Mouse (Mus musculus) testis, adult 2 months (tissue): Measurements from ENCODE around the gene Mier2. TPM values are rescaled to one million over a fixed set of nuclear protein-coding genes. Genes with fewer than 3 reads are reported as not detected.

Source experiments
- H3K27ac ChIP-seq: fragments of 200-500 bp; 2 replicates; pipeline ENCODE4 v1.5.1; 2012; ENCODE audit warnings: low read depth, low read length; ENCODE audit not compliant: control insufficient read depth, insufficient read depth
- H3K27me3 ChIP-seq: fragments of 200-500 bp; 2 replicates; pipeline ENCODE4 v1.6.1; 2012; ENCODE audit warnings: mild to moderate bottlenecking, low read length, moderate library complexity; ENCODE audit not compliant: control insufficient read depth, insufficient read depth
- H3K36me3 ChIP-seq: fragments of 200-500 bp; 2 replicates; pipeline ENCODE4 v1.6.1; 2012; ENCODE audit warnings: mild to moderate bottlenecking, low read length; ENCODE audit not compliant: control insufficient read depth, insufficient read depth
- H3K4me1 ChIP-seq: fragments of 200-500 bp; 2 replicates; pipeline ENCODE4 v1.6.1; 2012; ENCODE audit warnings: low read length; ENCODE audit not compliant: control insufficient read depth, insufficient read depth
- H3K4me3 ChIP-seq: fragments of 200-500 bp; 2 replicates; pipeline ENCODE4 v1.5.1; 2012; ENCODE audit warnings: low read depth, mild to moderate bottlenecking, low read length, moderate library complexity, mixed read lengths; ENCODE audit not compliant: control insufficient read depth
- CTCF ChIP-seq: fragments of 200-500 bp; IDR thresholded peaks from 2 replicates; pipeline ENCODE4 v1.5.1; 2012; ENCODE audit warnings: low read depth, mild to moderate bottlenecking, inconsistent platforms, low read length, moderate library complexity; ENCODE audit not compliant: control insufficient read depth, insufficient read depth, insufficient replicate concordance
- POLR2A ChIP-seq: fragments of 200-500 bp; IDR thresholded peaks from 2 replicates; pipeline ENCODE4 v1.6.1; 2012; ENCODE audit warnings: low read depth, mild to moderate bottlenecking, inconsistent platforms, low read length, moderate library complexity; ENCODE audit not compliant: control insufficient read depth
- polyA plus RNA-seq: library from polyadenylated mRNA; depleted of rRNA; stranded (reverse); fragments of >200 nt; gene quantifications from 2 replicates; pipeline ENCODE4 v1.2.3, GENCODE M21; 2012; rRNA removed

Gene Mier2
- polyA plus RNA-seq, 1 experiment, result 28.0 TPM

DNA sequence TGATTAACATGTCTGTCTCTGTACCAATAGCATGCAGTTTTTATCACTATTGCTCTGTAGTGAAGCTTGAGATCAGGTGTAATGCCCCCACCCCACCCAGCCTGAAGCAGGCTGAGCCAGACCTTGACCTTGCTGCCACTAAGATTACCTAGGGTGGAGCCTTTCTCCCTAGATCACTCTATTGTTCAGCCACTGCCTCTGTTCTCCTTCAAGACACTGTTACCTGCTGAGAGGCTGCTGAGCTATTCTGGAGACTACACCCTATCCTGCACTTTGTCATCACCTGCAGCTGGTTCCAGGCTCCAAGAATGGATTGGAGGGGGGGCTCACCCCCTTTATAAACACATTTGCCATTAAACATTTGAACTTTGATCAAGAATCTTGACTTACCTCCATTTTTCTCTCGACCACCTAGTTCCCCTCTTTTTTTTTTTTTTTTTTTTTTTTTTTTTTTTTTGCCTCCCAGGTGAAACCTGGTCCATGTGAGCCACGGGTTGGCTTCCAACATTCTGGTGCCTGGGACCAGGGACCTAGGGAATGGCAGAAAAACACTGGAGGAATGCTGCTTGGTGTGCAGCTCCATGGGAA is 58.2 kb downstream of the Mier2 start:
- no peaks in the 10 kb centered on the region for H3K27me3 ChIP-seq
- no peak for TF ChIP-seq POLR2A
- no peak for TF ChIP-seq CTCF
- H3K4me1 ChIP-seq, result no peaks in the 10 kb centered on the region
- no peak overlapping the region for H3K4me3 ChIP-seq
- H3K36me3 ChIP-seq, result no peaks in the 10 kb centered on the region
- no peak overlapping the region for H3K27ac ChIP-seq

DNA sequence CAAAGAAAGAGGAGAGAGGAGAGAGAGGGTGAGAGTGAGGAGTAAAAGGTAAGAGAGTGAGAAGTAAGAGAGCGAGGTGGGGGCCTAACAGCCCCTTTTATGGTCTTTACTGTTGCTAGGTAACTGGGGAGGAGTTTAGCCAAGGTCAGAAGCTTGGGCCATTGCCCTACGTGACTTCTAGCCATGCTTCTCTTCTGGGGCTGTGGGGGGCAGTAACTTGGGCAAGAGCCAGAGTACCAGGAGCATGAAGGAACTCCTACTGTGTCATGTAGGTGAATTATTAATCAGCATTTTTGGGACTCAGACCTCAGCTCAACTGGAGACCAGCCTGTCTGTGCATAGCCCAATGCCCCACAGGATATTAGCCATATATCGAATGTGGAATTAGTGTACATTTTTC is 59.1 kb downstream of the Mier2 start:
- no peak for TF ChIP-seq POLR2A
- TF ChIP-seq CTCF, result no peak
- H3K4me1 ChIP-seq, result no peaks in the 10 kb centered on the region
- H3K27ac ChIP-seq, result no peak overlapping the region
- H3K36me3 ChIP-seq, result no peaks in the 10 kb centered on the region
- H3K4me3 ChIP-seq, result no peak overlapping the region
- H3K27me3 ChIP-seq, result no peaks in the 10 kb centered on the region

Other genes with a start within 250 kb of the Mier2 start
- gene Vmn2r82, start 198.7 kb downstream of the Mier2 start, polyA plus RNA-seq, result not detected in 2 replicates
- gene Vmn2r83, start 86.5 kb downstream of the Mier2 start, polyA plus RNA-seq, result not detected in 2 replicates
- 4.1 and 5.1 TPM in 2 replicates for gene Plpp2, start 21.4 kb downstream of the Mier2 start, polyA plus RNA-seq
- gene Theg, start 32.1 kb upstream of the Mier2 start, polyA plus RNA-seq, result 407 and 425 TPM in 2 replicates
- 0.91 and 1.5 TPM in 2 replicates for gene C2cd4c, start 58.8 kb upstream of the Mier2 start, polyA plus RNA-seq
- 4.5 and 5.8 TPM in 2 replicates for gene Shc2, start 82.7 kb upstream of the Mier2 start, polyA plus RNA-seq
- gene Odf3l2, start 90.5 kb upstream of the Mier2 start, polyA plus RNA-seq, result not detected in 2 replicates
- gene Madcam1, start 109.4 kb upstream of the Mier2 start, polyA plus RNA-seq, result not detected in 2 replicates
- 33.9 and 36.7 TPM in 2 replicates for gene Tpgs1, start 114.2 kb upstream of the Mier2 start, polyA plus RNA-seq
- gene Cdc34, start 127.0 kb upstream of the Mier2 start, polyA plus RNA-seq, result 855 and 952 TPM in 2 replicates
- gene Gzmm, start 133.8 kb upstream of the Mier2 start, polyA plus RNA-seq, result 0.33 and 0.52 TPM in 2 replicates
- gene Bsg, start 149.3 kb upstream of the Mier2 start, polyA plus RNA-seq, result 849 and 920 TPM in 2 replicates
- 0.69 and 0.88 TPM in 2 replicates for gene Hcn2, start 161.4 kb upstream of the Mier2 start, polyA plus RNA-seq
- gene Polrmt, start 191.4 kb upstream of the Mier2 start, polyA plus RNA-seq, result 30.6 and 32.5 TPM in 2 replicates
- gene Fgf22, start 199.9 kb upstream of the Mier2 start, polyA plus RNA-seq, result 0.28 and 0.53 TPM in 2 replicates
- 989 and 1,153 TPM in 2 replicates for gene Rnf126, start 211.8 kb upstream of the Mier2 start, polyA plus RNA-seq
- 13.8 and 16.1 TPM in 2 replicates for gene Fstl3, start 222.1 kb upstream of the Mier2 start, polyA plus RNA-seq
- gene Prss57, start 235.8 kb upstream of the Mier2 start, polyA plus RNA-seq, result 0.11 TPM in 1 of 2 replicates, not detected in the other
- 8.1 and 9.1 TPM in 2 replicates for gene Palm, start 238.4 kb upstream of the Mier2 start, polyA plus RNA-seq